Mouse (Mus musculus) testis, postnatal 14 days (tissue): Measurements from ENCODE around the gene Arhgef9.

Source experiments
- DNase-seq: peaks from one replicate; pipeline ENCODE4 v3.0.0; 2021; ENCODE audit warnings: low spot score

Gene Arhgef9

GRCm38 (mm10) chrX:95196104-95196919 lies at the start of gene Arhgef9:
TSS of gene Arhgef9 (minus strand) at chrX:95196856.
- peak; percentile 3 for DNase-seq

- no peak for DNase-seq
These were observed 42.2 kb upstream of the Arhgef9 start for GRCm38 (mm10) chrX:95238896-95239295.

- no peak for DNase-seq
These were observed 1.1 kb downstream of the Arhgef9 start for GRCm38 (mm10) chrX:95195363-95196103.

- DNase-seq: peak; percentile 4
These were observed 20.7 kb downstream of the Arhgef9 start for GRCm38 (mm10) chrX:95175978-95176377.

GRCm38 (mm10) chrX:95166317-95166716 lies 30.3 kb downstream of the Arhgef9 start:
- DNase-seq: peak; percentile 83

- DNase-seq: no peak
These were observed 31.0 kb downstream of the Arhgef9 start for GRCm38 (mm10) chrX:95165671-95166127.

GRCm38 (mm10) chrX:95164140-95164539 lies 32.5 kb downstream of the Arhgef9 start:
- DNase-seq: no peak

GRCm38 (mm10) chrX:95163452-95163851 lies 33.2 kb downstream of the Arhgef9 start:
- no peak for DNase-seq

- peak; percentile 7 for DNase-seq
These were observed 39.7 kb downstream of the Arhgef9 start for GRCm38 (mm10) chrX:95156833-95157386.

- no peak for DNase-seq
These were observed 58.0 kb downstream of the Arhgef9 start for GRCm38 (mm10) chrX:95138636-95139035.

- DNase-seq: no peak
These were observed 63.2 kb downstream of the Arhgef9 start for GRCm38 (mm10) chrX:95133502-95133901.

GRCm38 (mm10) chrX:95132996-95133395 lies 63.7 kb downstream of the Arhgef9 start:
- DNase-seq: no peak

- DNase-seq: no peak
These were observed 64.9 kb downstream of the Arhgef9 start for GRCm38 (mm10) chrX:95131783-95132182.

GRCm38 (mm10) chrX:95123462-95123861 lies 73.2 kb downstream of the Arhgef9 start:
- no peak for DNase-seq

- no peak for DNase-seq
These were observed 92.3 kb downstream of the Arhgef9 start for GRCm38 (mm10) chrX:95104361-95104760.

- no peak for DNase-seq
These were observed 109.0 kb downstream of the Arhgef9 start for GRCm38 (mm10) chrX:95087674-95088073.

- no peak for DNase-seq
These were observed 119.5 kb downstream of the Arhgef9 start for GRCm38 (mm10) chrX:95077013-95077699.

- DNase-seq: no peak
These were observed 168.7 kb downstream of the Arhgef9 start for GRCm38 (mm10) chrX:95027907-95028306.

GRCm38 (mm10) chrX:95026361-95026892 lies 170.2 kb downstream of the Arhgef9 start, which contains the start of gene Spin4:
TSS of gene Spin4 (minus strand) at chrX:95026682.
- peak; percentile 80 for DNase-seq

- peak; percentile 6 for DNase-seq
These were observed 170.8 kb downstream of the Arhgef9 start for GRCm38 (mm10) chrX:95025779-95026360.

- DNase-seq: no peak
These were observed 184.6 kb downstream of the Arhgef9 start for GRCm38 (mm10) chrX:95012033-95012432.
